Comparison of ENCODE assay signal across 15 mouse cellular contexts in genomic region chr4:70776273-70776672, GRCm38 (mm10).
"Had no signal": no experiment of that assay in that cellular context is flagged by ENCODE, and none has a peak within 500 bp of the region (broad histone marks: within the 10 kb centered on the region; RNA-seq: fewer than 3 reads in every experiment).

No protein-coding gene starts in this region.

- DNase-seq: cerebellum, adult 9-11 months; cerebellum, postnatal 10 days; cerebellum, postnatal 14 days; cerebellum, postnatal 25 days; cerebellum, postnatal 36 days; embryo, embryonic 11 days; forebrain, postnatal 0 days; gastrocnemius, adult 2 months; gastrocnemius, postnatal 10 days; gastrocnemius, postnatal 14 days; gastrocnemius, postnatal 25 days; gastrocnemius, postnatal 36 days; heart, adult 11 months; heart, adult 18-20 months; heart, adult 2 months had no signal
